Mouse (Mus musculus) thymus, adult 2 months (tissue): Measurements from ENCODE around the gene Gm10273. TPM values are rescaled to one million over a fixed set of nuclear protein-coding genes. Genes with fewer than 3 reads are reported as not detected.
"Not testable (repeated sequence)": the region's sequence is repeated elsewhere in the genome, so short reads cannot be mapped to it uniquely, and the experiment has no call there.

Experiments
- DNase-seq: peaks from one replicate; pipeline ENCODE4 v3.0.0; 2021
- H3K27ac ChIP-seq: fragments of 200-500 bp; 2 replicates; pipeline ENCODE4 v1.5.1; 2012; ENCODE audit warnings: low read length, control low read depth; ENCODE audit not compliant: control insufficient read depth, insufficient read depth
- H3K27me3 ChIP-seq: fragments of 200-500 bp; 2 replicates; pipeline ENCODE4 v1.6.1; 2012; ENCODE audit warnings: mild to moderate bottlenecking, low read length, moderate library complexity, mixed read lengths; ENCODE audit not compliant: control insufficient read depth, insufficient read depth
- H3K36me3 ChIP-seq: fragments of 200-500 bp; 2 replicates; pipeline ENCODE4 v1.6.1; 2012; ENCODE audit warnings: mild to moderate bottlenecking, low read length, moderate library complexity; ENCODE audit not compliant: control insufficient read depth, insufficient read depth
- H3K4me1 ChIP-seq: fragments of 200-500 bp; replicated peaks from 2 replicates; pipeline ENCODE4 v1.6.1; 2012; ENCODE audit warnings: low read length; ENCODE audit not compliant: control insufficient read depth, insufficient read depth
- H3K4me3 ChIP-seq: fragments of 200-500 bp; 2 replicates; pipeline ENCODE4 v1.5.1; 2012; ENCODE audit warnings: mild to moderate bottlenecking, low read length, control low read depth, moderate library complexity; ENCODE audit not compliant: control insufficient read depth, insufficient read depth
- CTCF ChIP-seq: fragments of 200-500 bp; IDR thresholded peaks from 2 replicates; pipeline ENCODE4 v1.5.1; 2012; ENCODE audit warnings: mild to moderate bottlenecking, control low read depth, low read length, moderate library complexity, borderline replicate concordance; ENCODE audit not compliant: control insufficient read depth, poor library complexity, insufficient read depth; ENCODE audit errors: extremely low read depth
- POLR2A ChIP-seq: fragments of 200-500 bp; IDR thresholded peaks from 2 replicates; pipeline ENCODE4 v1.6.1; 2012; ENCODE audit warnings: mild to moderate bottlenecking, low read length, control low read depth, moderate library complexity; ENCODE audit not compliant: control insufficient read depth, poor library complexity, insufficient read depth; ENCODE audit errors: extremely low read depth
- WGBS: fragments of 180-500 bp; shearing (Covaris S2); methylation state at CpG from one replicate; pipeline ENCODE4 v1.1.7; 2018; 5-methylcytosine and 5-hydroxymethylcytosine counted together
- polyA plus RNA-seq: library from polyadenylated mRNA; depleted of rRNA; stranded (reverse); fragments of >200 nt; gene quantifications from 2 replicates; pipeline ENCODE4 v1.2.3, GENCODE M21; 2012; rRNA removed

Gm10273 gene
- 9.7 and 11.5 TPM in 2 replicates for polyA plus RNA-seq

GRCm38 (mm10) chr10:59395461-59395860, at the start of gene Gm10273:
Gm10273 (plus strand) TSS chr10:59395632.
- H3K36me3 ChIP-seq, H3K4me3 ChIP-seq, H3K27me3 ChIP-seq, DNase-seq, H3K27ac ChIP-seq: not testable (repeated sequence)
- WGBS = 98% methylated on average over 13 of the region's 25 CpGs
- H3K4me1 ChIP-seq = peaks cover 12% of the 10 kb centered on the region

GRCm38 (mm10) chr10:59346560-59346959, 48.9 kb upstream of the Gm10273 start:
- no peaks in the 10 kb centered on the region for H3K27me3 ChIP-seq

GRCm38 (mm10) chr10:59348200-59348599, 47.2 kb upstream of the Gm10273 start:
- TF ChIP-seq CTCF (no peak), POLR2A (no peak)
- Histone ChIP-seq H3K27ac (no peak overlapping the region), H3K36me3 (peaks cover 30% of the 10 kb centered on the region), H3K4me1 (no peaks in the 10 kb centered on the region), H3K4me3 (no peak overlapping the region), H3K27me3 (no peaks in the 10 kb centered on the region)
- DNase-seq = no peak
- 95% methylated on average over 9 of the region's 9 CpGs for WGBS

More at GRCm38 (mm10) chr10:59346560-59346959, 48.9 kb upstream of the Gm10273 start:
- 96% methylated on average over 2 of the region's 2 CpGs for WGBS
- Histone ChIP-seq H3K27ac (no peak overlapping the region), H3K36me3 (peaks cover 27% of the 10 kb centered on the region), H3K4me3 (no peak overlapping the region), H3K4me1 (no peaks in the 10 kb centered on the region)
- no peak for DNase-seq
- TF ChIP-seq POLR2A (no peak), CTCF (no peak)

GRCm38 (mm10) chr10:59349536-59349935, 45.9 kb upstream of the Gm10273 start:
- H3K27ac ChIP-seq = no peak overlapping the region
- H3K27me3 ChIP-seq = no peaks in the 10 kb centered on the region
- H3K4me3 ChIP-seq = no peak overlapping the region
- DNase-seq = no peak
- no peaks in the 10 kb centered on the region for H3K4me1 ChIP-seq
- H3K36me3 ChIP-seq = peaks cover 27% of the 10 kb centered on the region
- TF ChIP-seq POLR2A = no peak
- TF ChIP-seq CTCF = no peak
- whole genome bisulfite sequencing = 43% methylated on average over 2 of the region's 2 CpGs

- no peak for DNase-seq
- TF ChIP-seq POLR2A (no peak), CTCF (no peak)
- no peaks in the 10 kb centered on the region for H3K27me3 ChIP-seq
- no peak overlapping the region for H3K4me3 ChIP-seq
- no peaks in the 10 kb centered on the region for H3K4me1 ChIP-seq
- 66% methylated on average over 1 of the region's 1 CpGs for whole genome bisulfite sequencing
- H3K27ac ChIP-seq = no peak overlapping the region
- H3K36me3 ChIP-seq = peaks cover 35% of the 10 kb centered on the region
These were observed 42.4 kb upstream of the Gm10273 start for GRCm38 (mm10) chr10:59353065-59353464.

- H3K4me3 ChIP-seq = no peak overlapping the region
- DNase-seq = no peak
- H3K27me3 ChIP-seq = no peaks in the 10 kb centered on the region
- TF ChIP-seq POLR2A = no peak
- TF ChIP-seq CTCF = no peak
- H3K4me1 ChIP-seq = no peaks in the 10 kb centered on the region
- H3K27ac ChIP-seq = no peak overlapping the region
- 95% methylated on average over 12 of the region's 12 CpGs for WGBS
- H3K36me3 ChIP-seq = peaks cover 25% of the 10 kb centered on the region
These were observed 41.3 kb upstream of the Gm10273 start for GRCm38 (mm10) chr10:59354120-59354519.

- 95% methylated on average over 8 of the region's 8 CpGs for WGBS
- no peak for TF ChIP-seq CTCF
- no peak for TF ChIP-seq POLR2A
- H3K27me3 ChIP-seq = no peaks in the 10 kb centered on the region
- H3K4me1 ChIP-seq = no peaks in the 10 kb centered on the region
- no peak overlapping the region for H3K4me3 ChIP-seq
- no peak for DNase-seq
- peaks cover 25% of the 10 kb centered on the region for H3K36me3 ChIP-seq
- no peak overlapping the region for H3K27ac ChIP-seq
These were observed 40.4 kb upstream of the Gm10273 start for GRCm38 (mm10) chr10:59355020-59355419.
